Mouse (Mus musculus) bone marrow, adult 2 months (tissue): ENCODE data around the gene Zdhhc21. TPM values are rescaled to one million over a fixed set of nuclear protein-coding genes. Genes with fewer than 3 reads are reported as not detected.

ENCODE experiments used
- H3K27ac ChIP-seq: fragments of 200-500 bp; 2 replicates; pipeline ENCODE4 v1.5.1; 2012; ENCODE audit warnings: low read depth, mild to moderate bottlenecking, control low read depth, inconsistent platforms, low read length; ENCODE audit not compliant: control insufficient read depth, poor library complexity, insufficient read depth
- H3K4me1 ChIP-seq: fragments of 200-500 bp; 2 replicates; pipeline ENCODE4 v1.6.1; 2011; ENCODE audit warnings: low read length; ENCODE audit not compliant: control insufficient read depth, insufficient read depth
- H3K4me3 ChIP-seq: fragments of 200-500 bp; replicated peaks from 2 replicates; pipeline ENCODE3; 2011; ENCODE audit warnings: mild to moderate bottlenecking, low read depth, low read length, control low read depth; ENCODE audit not compliant: control insufficient read depth
- CTCF ChIP-seq: fragments of 200-500 bp; IDR thresholded peaks from 2 replicates; pipeline ENCODE4 v1.5.1; 2011; ENCODE audit warnings: low read length, control low read depth; ENCODE audit not compliant: control insufficient read depth, insufficient read depth
- POLR2A ChIP-seq: fragments of 200-500 bp; IDR thresholded peaks from 2 replicates; pipeline ENCODE4 v1.6.1; 2011; ENCODE audit warnings: low read depth, mild to moderate bottlenecking, control low read depth, low read length, borderline replicate concordance; ENCODE audit not compliant: control insufficient read depth
- WGBS: fragments of 180-500 bp; shearing (Covaris S2); methylation state at CpG from one replicate; pipeline ENCODE4 v1.1.7; 2018; 5-methylcytosine and 5-hydroxymethylcytosine counted together
- polyA plus RNA-seq: library from polyadenylated mRNA; stranded (reverse); fragments of >200 nt; gene quantifications from 2 replicates; pipeline ENCODE4 v1.2.4, GENCODE M21; 2011; ENCODE audit warnings: low replicate concordance; ENCODE audit not compliant: missing spikeins, insufficient read depth, insufficient read length

The Zdhhc21 gene
- polyA plus RNA-seq, 1 experiment: 2.2 TPM

GRCm38 (mm10) chr4:82792906-82793580 is 66.7 kb downstream of the Zdhhc21 start:
- Histone ChIP-seq H3K4me3 (no peak overlapping the region), H3K4me1 (no peaks in the 10 kb centered on the region), H3K27ac (no peak overlapping the region)
- TF ChIP-seq CTCF (no peak), POLR2A (no peak)
- WGBS: 61% methylated on average over 5 of the region's 5 CpGs

GRCm38 (mm10) chr4:82765513-82766216 is 94.1 kb downstream of the Zdhhc21 start:
- WGBS: 86% methylated on average over 11 of the region's 11 CpGs
- H3K27ac ChIP-seq: no peak overlapping the region
- no peak overlapping the region for H3K4me3 ChIP-seq
- no peak for TF ChIP-seq CTCF
- TF ChIP-seq POLR2A: no peak
- H3K4me1 ChIP-seq: no peaks in the 10 kb centered on the region

- no peak overlapping the region for H3K27ac ChIP-seq
- TF ChIP-seq CTCF (no peak), POLR2A (no peak)
- no peaks in the 10 kb centered on the region for H3K4me1 ChIP-seq
- H3K4me3 ChIP-seq: no peak overlapping the region
- 65% methylated on average over 5 of the region's 5 CpGs for WGBS
Observed at GRCm38 (mm10) chr4:82763586-82763985, 96.2 kb downstream of the Zdhhc21 start.

- Histone ChIP-seq H3K27ac (no peak overlapping the region), H3K4me3 (no peak overlapping the region), H3K4me1 (no peaks in the 10 kb centered on the region)
- TF ChIP-seq CTCF (no peak), POLR2A (no peak)
- 51% methylated on average over 10 of the region's 10 CpGs for WGBS
Observed at GRCm38 (mm10) chr4:82762430-82763119, 97.2 kb downstream of the Zdhhc21 start.

GRCm38 (mm10) chr4:82756295-82756626 is 103.5 kb downstream of the Zdhhc21 start:
- TF ChIP-seq POLR2A: no peak
- no peak for TF ChIP-seq CTCF
- 60% methylated on average over 3 of the region's 3 CpGs for WGBS

GRCm38 (mm10) chr4:82755616-82756294 is 104.0 kb downstream of the Zdhhc21 start:
- no peak overlapping the region for H3K27ac ChIP-seq
- H3K4me3 ChIP-seq: no peak overlapping the region
- TF ChIP-seq CTCF (no peak), POLR2A (no peak)
- 49% methylated on average over 3 of the region's 3 CpGs for WGBS
- H3K4me1 ChIP-seq: no peaks in the 10 kb centered on the region

More at GRCm38 (mm10) chr4:82756295-82756626, 103.5 kb downstream of the Zdhhc21 start:
- Histone ChIP-seq H3K4me3 (no peak overlapping the region), H3K27ac (no peak overlapping the region), H3K4me1 (no peaks in the 10 kb centered on the region)

Other genes with a start within 250 kb of the Zdhhc21 start
- gene Nfib, start 154.2 kb downstream of the Zdhhc21 start, polyA plus RNA-seq: 4.1 and 12.2 TPM in 2 replicates
- not detected in 2 replicates for gene Cer1, start 25.2 kb upstream of the Zdhhc21 start, polyA plus RNA-seq
- 0.37 TPM in 1 of 2 replicates, not detected in the other for gene Frem1, start 192.4 kb upstream of the Zdhhc21 start, polyA plus RNA-seq